In genomic region chr5:143463671-143464070, GRCm38 (mm10) we compare ENCODE assay signal across 8 mouse cellular contexts. TPM values are rescaled to one million over a fixed set of nuclear protein-coding genes. Genes with fewer than 3 reads are reported as not detected.
DNase-seq lines count a peak whose midpoint lies in the region; ATAC-seq and TF ChIP-seq lines count a peak whose summit lies in the region.

No protein-coding gene starts in this region.

- no peak for DNase-seq in gastrocnemius, adult 2 months
- no peak for DNase-seq in gastrocnemius, postnatal 4 days (ENCODE audit: low spot score in 2 of 2)
- no peak for DNase-seq in CH12.LX (ENCODE audit: extremely low read depth)
- no peak for DNase-seq in forebrain, postnatal 0 days
- no peak for DNase-seq in layer of hippocampus, postnatal 10 days (ENCODE audit: low spot score in 2 of 2)
- no peak for DNase-seq in right cerebral cortex, postnatal 25 days
- DNase-seq in left cerebral cortex, postnatal 4 days = no peak

- H3K79me2 ChIP-seq in CH12.LX (replicated peaks; ENCODE audit: control insufficient read depth, extremely low read depth, insufficient read depth, poor library complexity, severe bottlenecking) = peaks cover 16% of the 10 kb centered on the region

- no peak for ATAC-seq in forebrain, postnatal 0 days
- no peak for ATAC-seq in liver, embryonic 16.5 days (ENCODE audit: low read depth)

- no peak for TF ChIP-seq CTCF in gastrocnemius, adult 2 months (IDR thresholded peaks at IDR 0.05)
- no peak for TF ChIP-seq CTCF in CH12.LX (conservative IDR thresholded peaks at IDR 0.05 in 1 of 2, IDR thresholded peaks at IDR 0.05 in 1 of 2; ENCODE audit: low read depth in 2 of 2, low read length in 2 of 2)
- no peak for TF ChIP-seq CTCF in forebrain, postnatal 0 days (IDR thresholded peaks at IDR 0.05; ENCODE audit: low read depth)

- no peak for TF ChIP-seq EP300 in CH12.LX (IDR thresholded peaks at IDR 0.05; ENCODE audit: low read length)

- no peak for TF ChIP-seq POLR2A in CH12.LX (IDR thresholded peaks at IDR 0.05; ENCODE audit: low read depth, low read length)

- peak overlapping the region; percentile 48 for H3K4me2 ChIP-seq in CH12.LX (ENCODE audit: insufficient read depth, low read depth, poor library complexity, severe bottlenecking)
- H3K4me2 ChIP-seq in forebrain, postnatal 0 days (ENCODE audit: low read depth) = peak overlapping the region; percentile 75
- peak overlapping the region; percentile 90 for H3K4me2 ChIP-seq in liver, embryonic 16.5 days (ENCODE audit: low read depth, low read length)

- dilution Hi-C loops in CH12.LX (cut with MboI; ENCODE audit: extremely low pct_ligation_motif_present, extremely low pct_unique_long_range_greater_than_20kb, low sequenced_read_pairs) = no loop called here

- H3K9me3 ChIP-seq in CH12.LX (replicated peaks; ENCODE audit: low read length) = no peaks in the 10 kb centered on the region
- no peaks in the 10 kb centered on the region for H3K9me3 ChIP-seq in forebrain, postnatal 0 days (ENCODE audit: low read length)
- no peaks in the 10 kb centered on the region for H3K9me3 ChIP-seq in liver, embryonic 16.5 days (replicated peaks; ENCODE audit: control insufficient read depth, low read length)

- peaks cover 10 to 25% of the 10 kb centered on the region in 2 experiments for H3K36me3 ChIP-seq in CH12.LX (replicated peaks in 1 of 2; ENCODE audit: control insufficient read depth in 1 of 2, insufficient read depth in 1 of 2, low read length in 1 of 2)
- peaks cover 18% of the 10 kb centered on the region for H3K36me3 ChIP-seq in forebrain, postnatal 0 days (ENCODE audit: insufficient read depth)
- H3K36me3 ChIP-seq in liver, embryonic 16.5 days (ENCODE audit: control insufficient read depth, insufficient read depth) = peaks cover 3% of the 10 kb centered on the region; the same call in 1 of the 2 replicates

- intact Hi-C loops in gastrocnemius, adult 2 months (cut with DNase I) = no loop called here
- intact Hi-C loops in left cerebral cortex, postnatal 4 days (cut with DNase I) = no loop called here

- WGBS in forebrain, postnatal 0 days = 81% methylated on average over 11 of the region's 11 CpGs
- 80% methylated on average over 11 of the region's 11 CpGs for WGBS in liver, embryonic 16.5 days (ENCODE audit: insufficient replicate concordance)

- no peak for TF ChIP-seq RAD21 in CH12.LX (IDR thresholded peaks at IDR 0.05; ENCODE audit: low read depth, low read length)

- peak overlapping the region; percentile 77 for H3K9ac ChIP-seq in CH12.LX (ENCODE audit: insufficient read depth, low read depth)
- H3K9ac ChIP-seq in forebrain, postnatal 0 days = peak overlapping the region; percentile 59
- H3K9ac ChIP-seq in liver, embryonic 16.5 days (ENCODE audit: low read depth, low read length) = peak overlapping the region; percentile 83

- H3K27ac ChIP-seq in gastrocnemius, adult 2 months = peak overlapping the region; percentile 87
- no peak overlapping the region for H3K27ac ChIP-seq in CH12.LX (ENCODE audit: insufficient read depth, low read depth)
- H3K27ac ChIP-seq in forebrain, postnatal 0 days (ENCODE audit: low read depth, low read length) = peak overlapping the region; percentile 79; the same call in 1 of the 2 replicates
- H3K27ac ChIP-seq in liver, embryonic 16.5 days (ENCODE audit: low read length) = no peak overlapping the region

- H3K27me3 ChIP-seq in CH12.LX (replicated peaks) = peaks cover 8% of the 10 kb centered on the region
- H3K27me3 ChIP-seq in forebrain, postnatal 0 days (ENCODE audit: insufficient read depth, low read length) = no peaks in the 10 kb centered on the region
- H3K27me3 ChIP-seq in liver, embryonic 16.5 days (ENCODE audit: control insufficient read depth, insufficient read depth, low read depth, low read length) = no peaks in the 10 kb centered on the region

- peaks cover 0 to 25% of the 10 kb centered on the region in 2 experiments; a peak in 2 of 4 replicates for H3K4me1 ChIP-seq in CH12.LX (ENCODE audit: control insufficient read depth in 1 of 2, insufficient read depth in 2 of 2)
- 0 out of 2 replicates have a peak, but pooled peaks cover 4% of the 10 kb centered on the region for H3K4me1 ChIP-seq in forebrain, postnatal 0 days (ENCODE audit: insufficient read depth)
- H3K4me1 ChIP-seq in liver, embryonic 16.5 days (ENCODE audit: control insufficient read depth, low read depth, low read length) = peaks cover 19% of the 10 kb centered on the region

- in situ Hi-C loops in CH12.LX (cut with MboI; ENCODE audit: low pct_ligation_motif_present, low pct_unique_long_range_greater_than_20kb, low sequenced_read_pairs) = no loop called here

- H3K4me3 ChIP-seq in gastrocnemius, adult 2 months = peak overlapping the region; percentile 97
- H3K4me3 ChIP-seq in CH12.LX (replicated peaks in 1 of 3; ENCODE audit: low read depth in 2 of 3, low read length in 2 of 3, poor library complexity in 1 of 3) = peak overlapping the region; percentile 74 to 95 (median 84)
- peak overlapping the region; percentile 58 for H3K4me3 ChIP-seq in forebrain, postnatal 0 days (ENCODE audit: low read depth, low read length)
- H3K4me3 ChIP-seq in liver, embryonic 16.5 days (ENCODE audit: low read depth, low read length) = peak overlapping the region; percentile 80

TF ChIP-seq in CH12.LX, 34 proteins besides CTCF, POLR2A, EP300 and RAD21:
- no peak for TF ChIP-seq SIN3A (IDR thresholded peaks at IDR 0.05; ENCODE audit: low read length)
- no peak for TF ChIP-seq E2F4 (IDR thresholded peaks at IDR 0.05; ENCODE audit: insufficient replicate concordance, low read depth, low read length)
- TF ChIP-seq ZC3H11A (IDR thresholded peaks at IDR 0.05; ENCODE audit: low read depth, low read length) = no peak
- TF ChIP-seq ETS1 (conservative IDR thresholded peaks at IDR 0.05; ENCODE audit: low read depth, low read length) = no peak
- TF ChIP-seq USF2 (conservative IDR thresholded peaks at IDR 0.05; ENCODE audit: low read depth, low read length) = no peak
- no peak for TF ChIP-seq ZMIZ1 (IDR thresholded peaks at IDR 0.05; ENCODE audit: low read depth, low read length)
- no peak for TF ChIP-seq POLR2AphosphoS2 (IDR thresholded peaks at IDR 0.05; ENCODE audit: low read depth, low read length)
- no peak for TF ChIP-seq ZNF384 (IDR thresholded peaks at IDR 0.05; ENCODE audit: low read depth, low read length)
- no peak for TF ChIP-seq PAX5 (IDR thresholded peaks at IDR 0.05; ENCODE audit: low read length)
- no peak for TF ChIP-seq GABPA (IDR thresholded peaks at IDR 0.05; ENCODE audit: insufficient replicate concordance, low read depth, low read length)
- TF ChIP-seq UBTF (IDR thresholded peaks at IDR 0.05; ENCODE audit: low read depth, low read length) = no peak
- no peak for TF ChIP-seq NELFE (IDR thresholded peaks at IDR 0.05; ENCODE audit: low read depth, low read length)
- TF ChIP-seq MEF2A (IDR thresholded peaks at IDR 0.05; ENCODE audit: borderline replicate concordance, low read depth, low read length) = no peak
- TF ChIP-seq KAT2A (IDR thresholded peaks at IDR 0.05; ENCODE audit: insufficient replicate concordance, low read length) = no peak
- TF ChIP-seq MYC (IDR thresholded peaks at IDR 0.05; ENCODE audit: low read depth, low read length) = no peak; the same call in 1 of the 2 replicates
- TF ChIP-seq JUN (IDR thresholded peaks at IDR 0.05; ENCODE audit: insufficient read depth, low read depth, low read length) = no peak
- no peak for TF ChIP-seq CHD2 (IDR thresholded peaks at IDR 0.05; ENCODE audit: low read length)
- TF ChIP-seq MAZ (IDR thresholded peaks at IDR 0.05; ENCODE audit: low read depth, low read length) = no peak

RNA-seq across cellular contexts. Expression of gene Daglb, which starts 0.7 kb away (rescaled TPM):
- 1 to 10 TPM; 8.0 to 10.0 TPM for total RNA-seq in gastrocnemius, adult 2 months (2021)
- 1 to 10 TPM; 7.5 to 7.6 TPM for total RNA-seq in gastrocnemius, postnatal 4 days (2021)
- total RNA-seq in CH12.LX (2012; rRNA removed) = 10.4 and 10.8 TPM in 2 replicates
- 11.9 and 12.1 TPM in 2 replicates for total RNA-seq in CH12.LX (2014; rRNA removed)
- polyA plus RNA-seq in CH12.LX (2012; ENCODE audit: insufficient read length, low read depth) = 10.8 and 11.4 TPM in 2 replicates
- 16.5 and 21.3 TPM in 2 replicates for total RNA-seq in forebrain, postnatal 0 days (2014; rRNA removed)
- polyA plus RNA-seq in forebrain, postnatal 0 days (2015; fragmentation: Nextera tagmentation; extraction: Ambion mirVana) = 14.8 and 19.4 TPM in 2 replicates
- polyA plus RNA-seq in liver, embryonic 16.5 days (2015; fragmentation: Nextera tagmentation; extraction: Ambion mirVana) = 7.3 and 7.7 TPM in 2 replicates
- 10 to 100 TPM; 20.5 to 21.5 TPM for total RNA-seq in layer of hippocampus, postnatal 10 days (2021)
- total RNA-seq in left cerebral cortex, postnatal 4 days (2021) = 10 to 100 TPM; 16.7 to 17.4 TPM

Comparison
In these comparisons a context has a peak if more than half of its experiments do, and no peak if none do; other contexts are left out.
1. H3K27ac ChIP-seq: peak in gastrocnemius, adult 2 months (single experiment) and forebrain, postnatal 0 days (single experiment); none in CH12.LX (single experiment) and liver, embryonic 16.5 days (single experiment).
2. Peak in every context shown above with its lines, with median percentiles within 50 percentile points of each other: H3K4me3 ChIP-seq, H3K4me2 ChIP-seq and H3K9ac ChIP-seq.